Mouse (Mus musculus) midbrain, embryonic 16.5 days (tissue): ENCODE data around the gene Mta2. TPM values are rescaled to one million over a fixed set of nuclear protein-coding genes. Genes with fewer than 3 reads are reported as not detected.

Experiments used
- ATAC-seq: fragments of 200-750 bp; cut with Nextera tagmentation; 2 replicates; pipeline ENCODE4 v1.8.0; 2017; ENCODE audit warnings: moderate TSS enrichment
- H3K27ac ChIP-seq: fragments of 300-500 bp; sonication (generic); 2 replicates; pipeline ENCODE4 v1.5.1; 2014; ENCODE audit warnings: mild to moderate bottlenecking, low read length, mixed read lengths
- H3K27me3 ChIP-seq: fragments of 300-500 bp; sonication (generic); 2 replicates; pipeline ENCODE4 v1.6.1; 2014; ENCODE audit warnings: low read depth, low read length, mixed read lengths; ENCODE audit not compliant: control insufficient read depth, insufficient read depth
- H3K36me3 ChIP-seq: fragments of 300-500 bp; sonication (generic); 2 replicates; pipeline ENCODE4 v1.6.1; 2014; ENCODE audit warnings: mild to moderate bottlenecking, low read length, moderate library complexity, mixed read lengths; ENCODE audit not compliant: control insufficient read depth, insufficient read depth
- H3K4me1 ChIP-seq: fragments of 300-500 bp; sonication (generic); 2 replicates; pipeline ENCODE4 v1.6.1; 2014; ENCODE audit warnings: mild to moderate bottlenecking, low read length, mixed read lengths; ENCODE audit not compliant: control insufficient read depth, insufficient read depth
- H3K4me2 ChIP-seq: fragments of 300-500 bp; sonication (generic); 2 replicates; pipeline ENCODE4 v1.6.1; 2014; ENCODE audit warnings: mild to moderate bottlenecking, low read length, mixed read lengths
- H3K4me3 ChIP-seq: fragments of 300-500 bp; sonication (generic); 2 replicates; pipeline ENCODE4 v1.5.1; 2014; ENCODE audit warnings: low read depth, mild to moderate bottlenecking, low read length, moderate library complexity, mixed read lengths
- H3K9ac ChIP-seq: fragments of 300-500 bp; sonication (generic); 2 replicates; pipeline ENCODE4 v1.6.1; 2014; ENCODE audit warnings: low read depth, low read length, mixed read lengths
- H3K9me3 ChIP-seq: fragments of 300-500 bp; sonication (generic); replicated peaks from 2 replicates; pipeline ENCODE4 v1.6.1; 2014; ENCODE audit warnings: mild to moderate bottlenecking, low read length, mixed read lengths; ENCODE audit not compliant: control insufficient read depth, poor library complexity, severe bottlenecking
- WGBS: fragments of 180-500 bp; shearing (Covaris S2); extraction: QIAGEN DNeasy Blood & Tissue Kit; methylation state at CpG from one replicate; pipeline ENCODE4 v1.1.7; 2014; 5-methylcytosine and 5-hydroxymethylcytosine counted together
- polyA plus RNA-seq: library from polyadenylated mRNA; unstranded; fragments of >200 nt; fragmentation: Nextera tagmentation; extraction: Ambion mirVana; gene quantifications from 2 replicates; pipeline ENCODE4 v1.2.1, GENCODE M21; 2015

The Mta2 gene
- polyA plus RNA-seq, 1 experiment from 2014 or later = 108 TPM

GRCm38 (mm10) chr19:8991871-8992735 lies 50.4 kb downstream of the Mta2 start:
- no peaks in the 10 kb centered on the region for H3K9me3 ChIP-seq
- H3K4me3 ChIP-seq = no peak overlapping the region
- H3K4me1 ChIP-seq = peaks cover 16% of the 10 kb centered on the region
- peak overlapping the region; percentile 40; the same call in 1 of the 2 replicates for H3K27ac ChIP-seq
- H3K4me2 ChIP-seq = no peak overlapping the region
- H3K27me3 ChIP-seq = peaks cover 13% of the 10 kb centered on the region
- H3K9ac ChIP-seq = no peak overlapping the region
- H3K36me3 ChIP-seq = no peaks in the 10 kb centered on the region
- 87% methylated on average over 13 of the region's 13 CpGs for WGBS
- ATAC-seq = no peak

- Histone ChIP-seq H3K4me3 (no peak overlapping the region), H3K4me2 (no peak overlapping the region), H3K9me3 (no peaks in the 10 kb centered on the region), H3K27me3 (peaks cover 13% of the 10 kb centered on the region), H3K4me1 (peaks cover 16% of the 10 kb centered on the region), H3K36me3 (no peaks in the 10 kb centered on the region), H3K27ac (peak overlapping the region; percentile 40; the same call in 1 of the 2 replicates), H3K9ac (no peak overlapping the region)
- no peak for ATAC-seq
- WGBS = 39% methylated on average over 12 of the region's 12 CpGs
Observed at GRCm38 (mm10) chr19:8992769-8993624, 51.3 kb downstream of the Mta2 start.

DNA sequence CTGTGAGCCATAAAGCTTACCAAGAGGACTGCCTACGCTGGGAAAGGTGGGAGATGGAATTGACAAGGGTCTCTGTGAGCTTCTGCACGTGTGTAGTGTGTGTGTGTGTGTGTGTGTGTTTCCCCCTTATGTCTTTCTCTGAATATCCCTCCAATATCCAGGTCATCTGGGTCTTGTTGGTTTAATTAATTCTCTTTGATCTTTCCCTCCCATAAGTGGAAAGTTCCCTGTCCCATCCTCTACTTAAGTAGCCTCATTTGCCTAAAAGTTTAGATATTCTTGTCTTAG lies 51.9 kb downstream of the Mta2 start:
- H3K27me3 ChIP-seq = peaks cover 13% of the 10 kb centered on the region
- ATAC-seq = no peak
- no peak overlapping the region for H3K9ac ChIP-seq
- H3K9me3 ChIP-seq = no peaks in the 10 kb centered on the region
- peaks cover 16% of the 10 kb centered on the region for H3K4me1 ChIP-seq
- H3K27ac ChIP-seq = no peak overlapping the region
- H3K4me2 ChIP-seq = no peak overlapping the region
- H3K36me3 ChIP-seq = no peaks in the 10 kb centered on the region
- no peak overlapping the region for H3K4me3 ChIP-seq
- 48% methylated on average over 2 of the region's 2 CpGs for WGBS

DNA sequence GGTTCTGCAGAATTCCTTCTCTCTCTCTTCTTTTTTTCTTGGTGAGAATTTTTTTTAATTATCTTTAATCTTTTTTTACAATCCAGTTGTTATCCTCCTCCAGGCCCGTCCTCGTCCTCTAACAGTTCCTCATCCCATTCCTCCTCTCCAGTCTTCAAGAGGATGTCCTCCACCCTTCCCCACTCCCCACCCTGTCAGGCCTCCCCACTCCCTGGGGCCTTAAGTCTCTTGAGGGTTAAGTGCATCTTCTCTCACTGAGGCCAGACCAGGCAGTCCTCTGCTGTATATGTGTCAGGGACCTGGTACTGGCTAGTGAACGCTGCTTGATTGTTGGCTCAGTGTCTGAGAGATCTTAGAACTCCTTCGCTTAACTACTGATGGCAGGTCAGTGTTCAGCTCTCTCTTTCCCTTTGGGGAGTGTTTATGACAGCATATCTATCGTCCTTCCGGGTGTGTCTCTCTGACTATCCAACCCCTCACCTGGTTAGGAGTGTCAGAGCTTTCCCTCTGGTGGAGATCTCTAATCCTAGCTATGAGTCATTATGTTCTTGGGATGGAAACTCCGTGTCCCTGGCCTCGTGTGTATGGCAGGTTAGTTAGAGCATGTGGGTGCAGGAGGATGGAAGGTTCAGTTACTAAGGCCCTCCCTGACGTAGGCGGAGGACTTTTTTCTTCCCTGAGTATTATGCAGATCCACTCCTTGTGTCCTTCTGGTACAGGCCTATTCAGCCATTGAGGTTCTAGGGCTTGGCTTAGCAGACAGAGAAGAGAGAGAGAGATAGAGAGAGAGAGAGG lies 53.3 kb downstream of the Mta2 start:
- H3K4me1 ChIP-seq = peaks cover 5% of the 10 kb centered on the region
- no peak overlapping the region for H3K9ac ChIP-seq
- no peaks in the 10 kb centered on the region for H3K9me3 ChIP-seq
- 82% methylated on average over 10 of the region's 10 CpGs for WGBS
- no peak overlapping the region for H3K4me2 ChIP-seq
- ATAC-seq = no peak
- peaks cover under 1% of the 10 kb centered on the region; the same call in 1 of the 2 replicates for H3K27me3 ChIP-seq
- no peak overlapping the region for H3K27ac ChIP-seq
- H3K36me3 ChIP-seq = no peaks in the 10 kb centered on the region
- no peak overlapping the region for H3K4me3 ChIP-seq

GRCm38 (mm10) chr19:8996601-8997000 lies 54.9 kb downstream of the Mta2 start:
- Histone ChIP-seq H3K27ac (no peak overlapping the region), H3K4me1 (no peaks in the 10 kb centered on the region), H3K4me2 (no peak overlapping the region), H3K36me3 (no peaks in the 10 kb centered on the region), H3K9ac (no peak overlapping the region), H3K9me3 (no peaks in the 10 kb centered on the region), H3K27me3 (no peaks in the 10 kb centered on the region), H3K4me3 (no peak overlapping the region)
- 92% methylated on average over 6 of the region's 6 CpGs for WGBS
- no peak for ATAC-seq

GRCm38 (mm10) chr19:8997546-8997945 lies 55.9 kb downstream of the Mta2 start:
- Histone ChIP-seq H3K4me2 (no peak overlapping the region), H3K27ac (no peak overlapping the region), H3K4me3 (no peak overlapping the region), H3K4me1 (no peaks in the 10 kb centered on the region), H3K9me3 (no peaks in the 10 kb centered on the region), H3K27me3 (no peaks in the 10 kb centered on the region), H3K36me3 (peaks cover 3% of the 10 kb centered on the region; the same call in 1 of the 2 replicates), H3K9ac (no peak overlapping the region)
- 0 out of 2 replicates have a peak, but pooled peaks have one; percentile 36 for ATAC-seq
- WGBS = 71% methylated on average over 4 of the region's 4 CpGs

GRCm38 (mm10) chr19:8998546-8998945 lies 56.9 kb downstream of the Mta2 start:
- WGBS = 91% methylated on average over 6 of the region's 6 CpGs
- Histone ChIP-seq H3K4me2 (no peak overlapping the region), H3K9ac (no peak overlapping the region), H3K4me3 (no peak overlapping the region), H3K4me1 (no peaks in the 10 kb centered on the region), H3K27me3 (no peaks in the 10 kb centered on the region), H3K27ac (no peak overlapping the region), H3K36me3 (peaks cover 3% of the 10 kb centered on the region; the same call in 1 of the 2 replicates), H3K9me3 (no peaks in the 10 kb centered on the region)
- ATAC-seq = no peak

GRCm38 (mm10) chr19:8999223-8999622 lies 57.5 kb downstream of the Mta2 start:
- WGBS = 89% methylated on average over 4 of the region's 4 CpGs
- Histone ChIP-seq H3K9ac (no peak overlapping the region), H3K4me1 (no peaks in the 10 kb centered on the region), H3K36me3 (peaks cover 3% of the 10 kb centered on the region; the same call in 1 of the 2 replicates), H3K9me3 (no peaks in the 10 kb centered on the region), H3K27ac (no peak overlapping the region), H3K4me3 (no peak overlapping the region), H3K4me2 (no peak overlapping the region), H3K27me3 (no peaks in the 10 kb centered on the region)
- ATAC-seq = no peak
